Mouse (Mus musculus) liver, embryonic 12.5 days (tissue): ENCODE results near the gene Ptpn13. TPM values are rescaled to one million over a fixed set of nuclear protein-coding genes. Genes with fewer than 3 reads are reported as not detected.

Experiments
- ATAC-seq: fragments of 200-750 bp; cut with Nextera tagmentation; 2 replicates; pipeline ENCODE4 v1.8.0; 2017; ENCODE audit warnings: moderate number of reproducible peaks, mild to moderate bottlenecking, moderate library complexity
- H3K27ac ChIP-seq: fragments of 300-500 bp; sonication (generic); 2 replicates; pipeline ENCODE4 v1.5.1; 2016; ENCODE audit warnings: mild to moderate bottlenecking
- H3K27me3 ChIP-seq: fragments of 300-500 bp; sonication (generic); replicated peaks from 2 replicates; pipeline ENCODE4 v1.6.1; 2016; ENCODE audit warnings: mild to moderate bottlenecking, moderate library complexity
- H3K36me3 ChIP-seq: fragments of 300-500 bp; sonication (generic); 2 replicates; pipeline ENCODE4 v1.6.1; 2016; ENCODE audit warnings: mild to moderate bottlenecking, moderate library complexity
- H3K4me1 ChIP-seq: fragments of 300-500 bp; sonication (generic); 2 replicates; pipeline ENCODE4 v1.6.1; 2016
- H3K4me2 ChIP-seq: fragments of 300-500 bp; sonication (generic); 2 replicates; pipeline ENCODE4 v1.6.1; 2016; ENCODE audit warnings: mild to moderate bottlenecking, moderate library complexity
- H3K4me3 ChIP-seq: fragments of 300-500 bp; sonication (generic); 2 replicates; pipeline ENCODE4 v1.5.1; 2016; ENCODE audit warnings: mild to moderate bottlenecking, moderate library complexity
- H3K9ac ChIP-seq: fragments of 300-500 bp; sonication (generic); 2 replicates; pipeline ENCODE4 v1.6.1; 2016; ENCODE audit warnings: mild to moderate bottlenecking, moderate library complexity
- H3K9me3 ChIP-seq: fragments of 300-500 bp; sonication (generic); replicated peaks from 2 replicates; pipeline ENCODE4 v1.6.1; 2016; ENCODE audit warnings: mild to moderate bottlenecking, moderate library complexity
- WGBS: fragments of 180-500 bp; shearing (Covaris S2); methylation state at CpG from one replicate; pipeline ENCODE4 v1.1.7; 2016; ENCODE audit not compliant: insufficient replicate concordance; 5-methylcytosine and 5-hydroxymethylcytosine counted together
- polyA plus RNA-seq: library from polyadenylated mRNA; unstranded; fragments of >200 nt; fragmentation: Nextera tagmentation; extraction: Ambion mirVana; gene quantifications from 2 replicates; pipeline ENCODE4 v1.2.1, GENCODE M21; 2016

Gene Ptpn13
- polyA plus RNA-seq, 1 experiment from 2014 or later = 3.6 TPM

DNA sequence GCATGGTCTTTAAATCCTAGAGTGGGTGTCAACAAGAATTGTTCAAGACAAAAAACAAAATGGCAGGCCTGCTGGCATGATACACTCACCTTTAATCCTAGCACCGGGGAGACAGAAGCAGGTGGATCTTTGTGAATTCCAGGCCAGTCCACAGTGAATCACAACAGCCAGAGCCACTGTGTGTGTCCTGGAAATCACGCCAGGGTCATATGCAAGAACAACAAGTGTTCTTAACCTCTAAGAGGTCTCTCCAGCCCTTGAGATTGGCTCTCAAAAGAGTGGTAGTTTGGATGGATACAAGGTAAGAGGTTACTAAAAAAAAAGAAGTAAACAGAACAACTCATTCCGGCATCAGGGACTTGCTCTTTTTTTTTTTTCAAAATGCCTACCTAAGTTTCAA, 222.3 kb downstream of the Ptpn13 start:
- H3K9me3 ChIP-seq = no peaks in the 10 kb centered on the region
- no peaks in the 10 kb centered on the region for H3K4me1 ChIP-seq
- no peak overlapping the region for H3K27ac ChIP-seq
- no peak overlapping the region for H3K4me2 ChIP-seq
- 62% methylated on average over 3 of the region's 3 CpGs for WGBS
- no peak for ATAC-seq
- no peak overlapping the region for H3K9ac ChIP-seq
- no peaks in the 10 kb centered on the region for H3K36me3 ChIP-seq
- H3K27me3 ChIP-seq = no peaks in the 10 kb centered on the region
- H3K4me3 ChIP-seq = no peak overlapping the region

Other genes with a start within 250 kb of the Ptpn13 start
- gene Mapk10, start 213.9 kb upstream of the Ptpn13 start, polyA plus RNA-seq = 0.02 TPM in 1 of 2 replicates, not detected in the other
- not detected in 2 replicates for gene Slc10a6, start 204.2 kb downstream of the Ptpn13 start, polyA plus RNA-seq
- not detected in 2 replicates for gene 1700016H13Rik, start 230.8 kb downstream of the Ptpn13 start, polyA plus RNA-seq